Mouse (Mus musculus) neutrophil, adult 5-6 weeks (primary cell): Measurements from ENCODE around the gene Pip5k1c. TPM values are rescaled to one million over a fixed set of nuclear protein-coding genes. Genes with fewer than 3 reads are reported as not detected.
A peak's percentile ranks its signal among the peaks of the same experiment; 100 is the strongest.

Experiments
- ATAC-seq: fragments of 151-379, 151-347 bp; 2 replicates; pipeline ENCODE4 v1.8.0; 2017; ENCODE audit warnings: mild to moderate bottlenecking, moderate TSS enrichment; ENCODE audit not compliant: insufficient number of reproducible peaks, poor library complexity, low FRiP score, severe bottlenecking; ENCODE audit errors: extremely low read depth
- total RNA-seq: library from RNA; stranded (forward); fragments of 200-1000 nt; gene quantifications from 2 replicates; pipeline ENCODE4 v1.2.3, GENCODE M21; 2017

Gene Pip5k1c
- total RNA-seq, 1 experiment from 2014 or later, result 98.0 TPM

GRCm38 (mm10) chr10:81298369-81299100, 5.8 kb downstream of the Pip5k1c start:
- ATAC-seq, result peak; percentile 68

- ATAC-seq, result no peak
Observed at GRCm38 (mm10) chr10:81299585-81300351, 7.0 kb downstream of the Pip5k1c start.

GRCm38 (mm10) chr10:81300352-81300907, 7.7 kb downstream of the Pip5k1c start:
- no peak for ATAC-seq

GRCm38 (mm10) chr10:81301321-81301720, 8.6 kb downstream of the Pip5k1c start:
- no peak for ATAC-seq

- ATAC-seq, result no peak
Observed at GRCm38 (mm10) chr10:81302288-81302687, 9.5 kb downstream of the Pip5k1c start.

GRCm38 (mm10) chr10:81302781-81303218, 10.0 kb downstream of the Pip5k1c start:
- no peak for ATAC-seq

- no peak for ATAC-seq
Observed at GRCm38 (mm10) chr10:81303258-81303657, 10.5 kb downstream of the Pip5k1c start.

- ATAC-seq, result no peak; the same call in 1 of the 2 replicates
Observed at GRCm38 (mm10) chr10:81303761-81304160, 11.0 kb downstream of the Pip5k1c start.

- ATAC-seq, result peak; percentile 67
Observed at GRCm38 (mm10) chr10:81304597-81305238, 12.0 kb downstream of the Pip5k1c start.

- no peak for ATAC-seq
Observed at GRCm38 (mm10) chr10:81305663-81306062, 12.9 kb downstream of the Pip5k1c start.

GRCm38 (mm10) chr10:81306173-81306668, 13.5 kb downstream of the Pip5k1c start:
- no peak for ATAC-seq

- no peak for ATAC-seq
Observed at GRCm38 (mm10) chr10:81306837-81307682, 14.3 kb downstream of the Pip5k1c start.

GRCm38 (mm10) chr10:81309571-81309970, 16.8 kb downstream of the Pip5k1c start:
- ATAC-seq, result no peak

GRCm38 (mm10) chr10:81313581-81313980, 20.8 kb downstream of the Pip5k1c start:
- ATAC-seq, result no peak

GRCm38 (mm10) chr10:81314201-81314600, 21.4 kb downstream of the Pip5k1c start:
- ATAC-seq, result no peak

- no peak for ATAC-seq
Observed at GRCm38 (mm10) chr10:81315587-81315986, 22.8 kb downstream of the Pip5k1c start.

- ATAC-seq, result no peak
Observed at GRCm38 (mm10) chr10:81316338-81317060, 23.7 kb downstream of the Pip5k1c start.

- ATAC-seq, result no peak
Observed at GRCm38 (mm10) chr10:81317273-81317672, 24.5 kb downstream of the Pip5k1c start.
